Mouse (Mus musculus) neural tube, embryonic 12.5 days (tissue): Measurements from ENCODE around the gene Igfbp5. TPM values are rescaled to one million over a fixed set of nuclear protein-coding genes. Genes with fewer than 3 reads are reported as not detected.

Source experiments
- ATAC-seq: fragments of 200-750 bp; cut with Nextera tagmentation; 2 replicates; pipeline ENCODE4 v1.8.0; 2017; ENCODE audit warnings: low read depth, mild to moderate bottlenecking, moderate TSS enrichment, moderate library complexity; ENCODE audit not compliant: low FRiP score
- H3K27ac ChIP-seq: fragments of 300-500 bp; sonication (generic); 2 replicates; pipeline ENCODE4 v1.5.1; 2016
- H3K27me3 ChIP-seq: fragments of 300-500 bp; sonication (generic); replicated peaks from 2 replicates; pipeline ENCODE4 v1.6.1; 2016; ENCODE audit warnings: mild to moderate bottlenecking
- H3K36me3 ChIP-seq: fragments of 300-500 bp; sonication (generic); 2 replicates; pipeline ENCODE4 v1.6.1; 2016; ENCODE audit warnings: mild to moderate bottlenecking
- H3K4me1 ChIP-seq: fragments of 300-500 bp; sonication (generic); 2 replicates; pipeline ENCODE4 v1.6.1; 2016
- H3K4me2 ChIP-seq: fragments of 300-500 bp; sonication (generic); replicated peaks from 2 replicates; pipeline ENCODE4 v1.6.1; 2016; ENCODE audit warnings: mild to moderate bottlenecking
- H3K4me3 ChIP-seq: fragments of 300-500 bp; sonication (generic); 2 replicates; pipeline ENCODE4 v1.5.1; 2016
- H3K9ac ChIP-seq: fragments of 300-500 bp; sonication (generic); 2 replicates; pipeline ENCODE4 v1.6.1; 2016; ENCODE audit warnings: mild to moderate bottlenecking
- H3K9me3 ChIP-seq: fragments of 300-500 bp; sonication (generic); 2 replicates; pipeline ENCODE4 v1.6.1; 2016; ENCODE audit warnings: mild to moderate bottlenecking
- WGBS: fragments of 180-500 bp; shearing (Covaris S2); methylation state at CpG from one replicate; pipeline ENCODE4 v1.1.7; 2016; 5-methylcytosine and 5-hydroxymethylcytosine counted together
- polyA plus RNA-seq: library from polyadenylated mRNA; unstranded; fragments of >200 nt; fragmentation: Nextera tagmentation; extraction: Ambion mirVana; gene quantifications from 2 replicates; pipeline ENCODE4 v1.2.1, GENCODE M21; 2016

Igfbp5 gene
- polyA plus RNA-seq, result 128 and 150 TPM in 2 replicates

DNA sequence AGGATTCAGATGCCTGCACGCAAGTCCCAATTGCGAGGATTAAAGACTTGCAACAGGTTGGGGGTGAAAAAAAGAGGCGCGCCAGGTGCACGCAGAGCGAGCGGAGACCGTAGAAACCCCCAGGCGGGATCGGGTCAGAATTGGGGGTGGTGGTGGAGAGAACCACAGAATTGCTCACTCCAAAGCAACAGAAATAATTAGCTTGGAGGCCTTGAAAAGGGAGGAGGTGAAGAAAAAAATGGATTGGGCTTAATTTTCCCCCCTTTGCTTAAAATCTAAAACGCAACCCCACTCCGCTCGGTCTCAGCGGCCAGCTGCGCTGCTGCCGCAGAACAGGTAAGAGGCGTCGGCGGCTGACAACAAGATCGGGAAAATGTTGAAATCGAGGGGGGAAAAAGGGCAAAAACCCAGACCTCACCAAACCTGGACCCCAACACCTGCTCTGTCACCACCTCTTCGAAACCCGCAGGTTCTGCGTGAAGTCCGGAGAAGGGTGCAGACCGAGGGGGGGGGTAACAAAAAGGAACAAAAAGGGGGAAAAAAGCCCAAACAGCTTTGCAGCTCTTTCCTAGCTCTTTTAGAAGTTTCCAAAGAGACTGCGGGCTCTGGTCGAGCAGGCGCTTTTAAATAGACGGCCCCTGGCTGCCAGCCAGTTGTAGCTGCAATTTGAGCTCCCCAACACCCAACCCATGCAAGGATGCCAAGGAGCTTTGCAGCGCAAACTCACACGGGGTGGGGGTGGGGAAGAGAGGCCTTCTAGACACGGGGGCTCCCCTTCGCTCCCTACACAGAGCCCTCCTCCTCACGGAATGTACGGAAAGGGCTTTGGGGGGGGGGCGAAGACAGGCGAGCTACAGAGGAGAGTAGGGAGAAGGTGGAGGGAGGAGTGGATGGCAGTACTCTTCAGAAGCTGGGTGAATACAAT lies at the start of gene Igfbp5:
TSS of gene Igfbp5 (minus strand) at position 598 of the 925 bp plus-strand sequence.
- WGBS, result under 1% methylated on average over 38 of the region's 38 CpGs
- peaks cover 9% of the 10 kb centered on the region; the same call in 1 of the 2 replicates for H3K27me3 ChIP-seq
- peak; percentile 39 for ATAC-seq

DNA sequence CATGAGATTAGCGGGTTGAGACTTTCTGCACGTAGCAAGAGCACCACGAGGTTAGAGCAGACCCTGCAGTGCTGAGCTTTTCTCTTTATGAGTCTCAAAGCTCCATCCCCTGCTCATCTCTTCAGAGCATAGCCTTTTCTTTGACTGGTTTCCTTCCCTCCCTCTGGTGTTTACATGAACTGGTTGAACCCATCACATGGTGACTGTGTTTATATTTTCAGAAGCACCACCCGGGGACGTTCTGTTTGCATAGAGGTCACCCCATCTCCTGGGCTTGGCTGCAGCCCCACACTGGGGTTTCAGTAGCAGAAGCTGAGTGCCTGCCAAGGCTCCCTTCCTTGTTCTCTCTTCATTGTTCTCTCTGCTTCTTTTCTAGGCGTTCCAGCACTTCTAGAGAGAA lies 40.1 kb upstream of the Igfbp5 start:
- 77% methylated on average over 6 of the region's 6 CpGs for WGBS
- Histone ChIP-seq H3K4me2 (no peak overlapping the region), H3K36me3 (no peaks in the 10 kb centered on the region), H3K9ac (no peak overlapping the region), H3K27me3 (no peaks in the 10 kb centered on the region), H3K4me1 (no peaks in the 10 kb centered on the region), H3K4me3 (no peak overlapping the region), H3K9me3 (no peaks in the 10 kb centered on the region), H3K27ac (no peak overlapping the region)
- no peak for ATAC-seq

More for the DNA sequence above, at the start of gene Igfbp5:
- no peaks in the 10 kb centered on the region for H3K9me3 ChIP-seq
- H3K4me2 ChIP-seq, result peak within 1 kb of the TSS; percentile 84
- peaks cover 51% of the 10 kb centered on the region for H3K4me1 ChIP-seq
- peak within 1 kb of the TSS; percentile 63 for H3K4me3 ChIP-seq
- H3K9ac ChIP-seq, result peak within 1 kb of the TSS; percentile 71
- peak within 1 kb of the TSS; percentile 68; the same call in 1 of the 2 replicates for H3K27ac ChIP-seq
- H3K36me3 ChIP-seq, result no peaks in the 10 kb centered on the region

DNA sequence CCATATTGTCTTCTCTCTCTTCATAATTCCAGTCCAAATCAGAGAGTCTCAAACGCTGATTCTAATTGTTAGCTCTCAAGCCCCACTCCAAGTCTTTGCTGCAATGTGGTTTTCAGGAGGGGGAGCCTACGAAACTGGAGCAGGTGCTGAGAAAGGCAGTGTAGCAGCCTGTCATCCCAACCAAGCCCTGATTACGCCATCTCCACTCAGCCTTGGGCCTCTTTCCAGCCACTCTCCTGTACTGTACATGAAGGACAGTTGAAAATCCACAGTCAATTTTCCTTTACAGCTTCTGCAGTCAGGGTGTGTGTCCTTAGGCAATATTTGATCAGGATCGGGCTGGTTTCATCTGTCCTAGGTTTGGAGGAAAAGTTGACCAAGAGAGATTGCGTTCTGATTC lies 38.4 kb upstream of the Igfbp5 start:
- no peak overlapping the region for H3K9ac ChIP-seq
- H3K4me2 ChIP-seq, result no peak overlapping the region
- H3K9me3 ChIP-seq, result no peaks in the 10 kb centered on the region
- no peak overlapping the region for H3K27ac ChIP-seq
- no peaks in the 10 kb centered on the region for H3K36me3 ChIP-seq
- 95% methylated on average over 5 of the region's 5 CpGs for WGBS
- no peaks in the 10 kb centered on the region for H3K4me1 ChIP-seq
- H3K27me3 ChIP-seq, result no peaks in the 10 kb centered on the region
- H3K4me3 ChIP-seq, result no peak overlapping the region
- no peak for ATAC-seq

DNA sequence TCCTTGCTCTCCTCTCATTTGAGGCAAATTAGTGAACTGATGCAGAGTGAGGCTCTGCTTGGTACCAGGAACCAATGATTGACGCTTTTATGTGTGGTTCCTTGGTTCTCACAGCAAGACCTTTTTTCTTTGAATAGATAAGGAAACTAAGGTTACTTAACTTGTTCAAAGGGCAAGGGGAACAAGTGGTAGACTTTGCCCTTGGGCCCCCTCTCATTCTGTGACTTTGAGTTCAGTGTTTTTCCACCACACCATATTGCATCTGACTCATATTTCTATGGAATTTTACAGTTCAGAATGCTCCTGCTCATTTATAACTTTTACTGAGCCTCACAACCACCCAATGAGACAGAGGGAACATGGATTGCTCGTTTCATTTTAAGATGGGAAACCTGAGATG lies 21.1 kb upstream of the Igfbp5 start:
- no peaks in the 10 kb centered on the region for H3K4me1 ChIP-seq
- no peak overlapping the region for H3K9ac ChIP-seq
- no peaks in the 10 kb centered on the region for H3K9me3 ChIP-seq
- no peak overlapping the region for H3K4me2 ChIP-seq
- 79% methylated on average over 2 of the region's 2 CpGs for WGBS
- H3K36me3 ChIP-seq, result no peaks in the 10 kb centered on the region
- no peak overlapping the region for H3K27ac ChIP-seq
- no peaks in the 10 kb centered on the region for H3K27me3 ChIP-seq
- H3K4me3 ChIP-seq, result no peak overlapping the region
- no peak for ATAC-seq

DNA sequence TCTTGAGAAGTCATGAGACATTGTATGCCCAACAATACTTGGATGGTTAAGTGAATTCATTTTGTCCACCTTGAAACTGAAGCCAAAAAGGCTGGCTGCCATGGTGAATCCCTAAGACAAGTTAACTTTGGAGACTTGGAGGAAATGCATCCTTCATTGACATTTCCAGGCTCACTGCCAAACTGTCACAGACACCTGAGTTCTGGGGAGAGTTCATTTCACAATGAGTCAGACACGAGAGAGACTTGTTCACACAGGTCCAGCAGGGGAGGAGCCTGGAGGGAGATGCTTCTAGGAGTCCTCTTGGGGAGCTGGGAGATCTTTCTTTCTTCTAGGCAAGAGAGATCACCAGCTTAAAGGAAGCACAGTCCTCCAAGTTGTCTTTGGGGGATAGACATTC lies 13.2 kb upstream of the Igfbp5 start:
- Histone ChIP-seq H3K4me1 (no peaks in the 10 kb centered on the region), H3K9me3 (no peaks in the 10 kb centered on the region), H3K9ac (no peak overlapping the region), H3K27ac (no peak overlapping the region), H3K27me3 (no peaks in the 10 kb centered on the region), H3K4me2 (no peak overlapping the region), H3K4me3 (no peak overlapping the region), H3K36me3 (no peaks in the 10 kb centered on the region)
- WGBS, result 74% methylated on average over 1 of the region's 1 CpGs
- no peak for ATAC-seq

DNA sequence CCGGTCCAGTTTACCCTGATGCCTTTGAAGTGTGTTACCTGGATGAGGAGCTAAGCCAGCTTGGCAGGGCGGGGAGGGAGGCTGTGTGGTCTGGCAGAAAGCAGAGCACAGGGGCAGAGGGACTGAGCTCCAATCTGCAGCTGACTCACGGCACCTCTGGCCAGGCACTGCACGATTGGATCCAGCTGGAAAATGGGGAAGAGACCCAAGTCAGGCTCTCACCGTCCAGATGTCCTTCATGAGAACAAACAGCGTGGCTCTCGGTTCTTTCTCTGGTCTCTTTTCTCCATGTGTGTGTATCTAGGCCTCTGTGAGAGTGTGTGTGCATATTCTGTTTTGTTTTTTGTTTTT lies 11.1 kb upstream of the Igfbp5 start:
- 80% methylated on average over 7 of the region's 7 CpGs for WGBS
- Histone ChIP-seq H3K36me3 (no peaks in the 10 kb centered on the region), H3K4me2 (no peak overlapping the region), H3K4me3 (no peak overlapping the region), H3K4me1 (no peaks in the 10 kb centered on the region), H3K27ac (no peak overlapping the region), H3K9me3 (no peaks in the 10 kb centered on the region), H3K27me3 (no peaks in the 10 kb centered on the region), H3K9ac (no peak overlapping the region)
- no peak for ATAC-seq

DNA sequence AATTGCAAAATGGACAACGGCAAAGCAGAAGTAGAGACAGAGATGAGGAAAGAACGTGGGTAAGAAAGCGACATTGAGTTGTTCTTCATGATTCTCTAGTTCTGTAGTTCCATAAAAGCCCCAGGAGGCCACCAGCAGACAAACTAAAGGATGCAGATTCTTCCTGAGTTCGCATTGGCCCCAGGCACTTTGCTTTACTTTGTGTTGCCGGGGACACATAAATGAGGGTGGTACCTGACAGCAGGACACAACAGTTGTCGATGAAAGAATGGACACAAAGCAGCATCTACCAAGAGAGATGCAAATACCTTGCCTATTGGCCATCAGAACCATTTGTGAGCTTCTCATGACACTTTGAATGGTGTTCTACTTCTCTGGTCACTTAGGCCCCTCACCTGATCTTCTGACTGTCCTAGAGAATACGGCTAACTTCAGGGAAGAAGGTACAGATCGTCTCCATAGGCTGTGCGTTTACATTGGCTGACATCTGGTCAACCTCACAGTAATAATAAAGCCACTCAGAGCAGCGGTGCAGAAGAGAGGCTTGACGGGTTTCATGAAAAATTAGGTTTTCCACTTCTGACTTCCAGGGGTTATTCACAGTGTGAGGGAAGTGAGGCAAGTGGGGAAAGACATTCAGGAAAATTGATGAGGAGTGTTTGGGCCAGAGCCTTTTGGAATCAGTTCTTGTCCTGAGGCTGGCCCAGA lies 10.6 kb upstream of the Igfbp5 start:
- Histone ChIP-seq H3K4me1 (no peaks in the 10 kb centered on the region), H3K36me3 (no peaks in the 10 kb centered on the region), H3K4me2 (no peak overlapping the region), H3K9me3 (no peaks in the 10 kb centered on the region), H3K4me3 (no peak overlapping the region), H3K27me3 (no peaks in the 10 kb centered on the region), H3K27ac (no peak overlapping the region), H3K9ac (no peak overlapping the region)
- 86% methylated on average over 11 of the region's 11 CpGs for WGBS
- no peak for ATAC-seq

DNA sequence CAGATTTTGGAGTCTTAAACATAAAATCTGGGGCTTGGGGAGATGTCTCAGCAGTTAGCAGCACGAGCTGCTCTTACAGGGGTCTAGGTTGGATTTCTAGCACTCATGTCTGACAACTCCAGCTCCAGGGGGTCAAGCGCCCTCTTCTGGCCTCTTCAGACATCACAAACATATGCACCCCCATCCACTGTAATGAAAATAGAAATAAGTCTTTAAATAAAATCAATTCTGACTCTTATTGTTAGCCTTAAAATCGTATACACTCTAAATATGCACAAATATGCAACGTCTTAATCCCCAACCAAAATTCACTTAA lies 4.6 kb upstream of the Igfbp5 start:
- WGBS, result 54% methylated on average over 4 of the region's 4 CpGs
- H3K4me1 ChIP-seq, result peaks cover 24% of the 10 kb centered on the region
- no peak for ATAC-seq

DNA sequence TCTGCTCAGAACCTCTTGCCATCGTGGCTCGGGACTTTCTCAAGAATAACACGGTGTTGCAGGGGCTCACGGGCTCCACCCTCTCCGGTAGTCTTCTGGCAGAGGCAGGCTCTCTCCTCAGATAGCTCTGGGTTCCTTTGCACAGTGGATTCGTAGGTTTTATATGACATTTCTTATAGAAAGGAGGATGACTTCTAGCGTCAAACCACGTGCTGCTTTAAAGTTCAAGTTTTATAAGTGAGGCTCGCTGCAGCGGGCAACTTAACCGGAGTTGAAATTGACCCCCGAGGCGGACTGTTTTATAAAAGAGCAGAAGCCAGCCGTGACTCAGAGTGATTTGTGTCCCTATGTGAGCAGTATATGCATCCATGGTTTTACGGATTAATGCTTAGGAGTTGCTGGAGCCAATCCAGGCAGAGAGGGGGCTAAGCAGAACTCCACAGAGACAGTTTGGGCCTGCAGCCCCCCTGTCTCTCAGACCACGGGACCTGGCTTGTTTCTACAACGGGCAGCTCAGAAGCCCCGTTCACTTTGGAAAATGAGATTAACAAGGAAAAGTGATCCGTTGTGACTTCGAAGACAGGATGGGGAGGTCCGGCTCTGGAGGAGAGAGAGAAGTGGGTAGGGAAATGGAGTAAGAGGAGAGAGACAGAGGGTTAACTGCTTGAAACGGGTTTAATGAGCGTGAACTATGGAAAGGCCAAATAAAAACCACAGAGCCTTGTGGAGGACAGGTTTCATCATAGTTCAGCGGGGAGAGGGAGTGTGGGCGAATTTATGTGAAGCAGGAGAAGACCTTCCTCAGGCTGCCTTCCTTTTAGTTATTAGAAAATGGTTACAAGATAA lies 4.0 kb upstream of the Igfbp5 start:
- 57% methylated on average over 25 of the region's 25 CpGs for WGBS
- peak overlapping the region; percentile 33 for H3K4me2 ChIP-seq

More for the DNA sequence above, 4.6 kb upstream of the Igfbp5 start:
- Histone ChIP-seq H3K4me3 (no peak overlapping the region), H3K36me3 (no peaks in the 10 kb centered on the region), H3K27me3 (no peaks in the 10 kb centered on the region; the same call in 1 of the 2 replicates), H3K9me3 (no peaks in the 10 kb centered on the region), H3K4me2 (no peak overlapping the region), H3K9ac (no peak overlapping the region), H3K27ac (no peak overlapping the region)

DNA sequence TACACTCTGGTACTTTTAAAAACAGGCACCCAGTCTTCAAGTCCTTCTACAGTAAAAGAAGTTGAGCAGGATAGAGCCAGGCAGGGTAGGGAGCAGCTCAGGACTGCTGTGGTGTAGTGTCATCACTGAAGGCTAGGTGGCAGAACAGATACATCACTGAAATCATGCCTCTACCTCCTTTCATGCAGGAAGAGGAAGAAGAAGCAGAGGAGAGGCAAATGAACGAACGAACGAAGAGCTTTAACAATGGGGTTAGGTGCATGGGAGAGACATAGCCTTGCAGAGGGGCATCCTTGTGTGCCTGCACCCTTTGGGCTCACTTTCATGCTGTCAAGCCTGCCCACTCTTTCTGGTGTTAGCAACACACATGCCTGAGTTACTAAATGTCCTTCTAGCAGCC lies 3.2 kb upstream of the Igfbp5 start:
- peaks cover 32% of the 10 kb centered on the region for H3K4me1 ChIP-seq
- H3K9ac ChIP-seq, result no peak overlapping the region
- H3K4me2 ChIP-seq, result peak overlapping the region; percentile 33
- no peaks in the 10 kb centered on the region for H3K36me3 ChIP-seq
- H3K9me3 ChIP-seq, result no peaks in the 10 kb centered on the region
- no peak overlapping the region for H3K4me3 ChIP-seq
- peaks cover 9% of the 10 kb centered on the region; the same call in 1 of the 2 replicates for H3K27me3 ChIP-seq
- 2% methylated on average over 3 of the region's 3 CpGs for WGBS
- ATAC-seq, result no peak
- H3K27ac ChIP-seq, result no peak overlapping the region

More for the DNA sequence above, 4.0 kb upstream of the Igfbp5 start:
- Histone ChIP-seq H3K27me3 (peaks cover 5% of the 10 kb centered on the region; the same call in 1 of the 2 replicates), H3K9ac (no peak overlapping the region), H3K4me1 (peaks cover 30% of the 10 kb centered on the region), H3K9me3 (no peaks in the 10 kb centered on the region), H3K4me3 (no peak overlapping the region), H3K36me3 (no peaks in the 10 kb centered on the region), H3K27ac (no peak overlapping the region)
- no peak for ATAC-seq

DNA sequence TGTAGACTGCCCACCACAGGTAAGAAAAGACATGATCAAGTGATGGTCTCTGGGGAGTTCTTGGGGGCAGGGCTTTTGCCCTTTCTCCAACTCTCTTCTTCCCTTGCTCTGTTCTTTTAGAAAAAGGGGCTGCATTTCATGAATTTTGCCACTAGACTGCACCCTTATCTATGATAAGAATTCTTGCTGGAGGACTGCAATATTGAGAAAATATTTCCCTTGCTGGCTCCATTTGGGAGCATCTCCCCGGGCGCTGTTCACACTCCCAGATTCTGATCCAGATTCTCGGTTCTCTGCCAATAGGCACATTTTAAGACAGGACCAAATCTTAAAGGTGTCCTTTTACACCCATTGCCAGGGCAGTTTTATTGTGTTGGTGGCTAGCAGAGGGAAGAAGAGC lies 1.4 kb upstream of the Igfbp5 start:
- no peak overlapping the region for H3K9ac ChIP-seq
- ATAC-seq, result no peak
- no peak overlapping the region for H3K27ac ChIP-seq
- no peaks in the 10 kb centered on the region for H3K36me3 ChIP-seq
- no peak overlapping the region for H3K4me2 ChIP-seq
- H3K9me3 ChIP-seq, result no peaks in the 10 kb centered on the region
- no peak overlapping the region for H3K4me3 ChIP-seq
- peaks cover 9% of the 10 kb centered on the region; the same call in 1 of the 2 replicates for H3K27me3 ChIP-seq
- H3K4me1 ChIP-seq, result peaks cover 37% of the 10 kb centered on the region
- WGBS, result 55% methylated on average over 3 of the region's 3 CpGs

DNA sequence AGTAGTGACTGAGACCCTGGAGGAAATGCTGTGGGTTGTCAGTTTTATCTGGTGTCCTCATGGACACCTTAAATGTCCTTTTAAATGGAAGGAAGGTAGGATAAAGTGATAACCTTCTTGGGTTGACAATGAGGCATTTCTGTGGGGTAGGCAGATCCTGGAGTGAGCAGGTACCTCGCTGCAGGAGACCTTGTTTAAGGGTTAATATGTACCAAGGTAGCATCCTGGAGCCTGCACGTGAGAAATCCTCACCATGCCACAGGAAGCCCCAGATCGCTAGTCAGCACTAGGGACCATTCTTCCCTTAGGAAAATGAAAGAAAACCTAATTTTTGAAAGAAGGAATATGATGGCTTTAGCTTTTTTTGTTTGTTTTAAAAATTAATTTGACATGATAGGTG lies 1.0 kb upstream of the Igfbp5 start:
- Histone ChIP-seq H3K27ac (no peak overlapping the region), H3K4me1 (peaks cover 41% of the 10 kb centered on the region), H3K27me3 (peaks cover 9% of the 10 kb centered on the region; the same call in 1 of the 2 replicates), H3K4me2 (peak overlapping the region; percentile 84), H3K4me3 (no peak overlapping the region), H3K9ac (no peak overlapping the region), H3K36me3 (no peaks in the 10 kb centered on the region), H3K9me3 (no peaks in the 10 kb centered on the region)
- 11% methylated on average over 3 of the region's 3 CpGs for WGBS
- ATAC-seq, result no peak
